Mouse (Mus musculus) C2C12 (cell line): Measurements from ENCODE around the gene Xiap.

ENCODE experiments used
- CEBPB ChIP-seq: IDR thresholded peaks from one replicate; pipeline ENCODE4 v1.6.1; 2011; ENCODE audit warnings: low read depth, mild to moderate bottlenecking, control low read depth, moderate library complexity
- CTCF ChIP-seq: IDR thresholded peaks from one replicate; pipeline ENCODE4 v1.5.1; 2011; ENCODE audit not compliant: control insufficient read depth, insufficient read depth, insufficient read length
- FOSL1 ChIP-seq: IDR thresholded peaks from one replicate; pipeline ENCODE4 v1.8.0; 2011; ENCODE audit warnings: mild to moderate bottlenecking, low read length; ENCODE audit not compliant: poor library complexity, insufficient read depth, severe bottlenecking
- MAX ChIP-seq: IDR thresholded peaks from one replicate; pipeline ENCODE4 v1.6.1; 2011; ENCODE audit warnings: mild to moderate bottlenecking, control low read depth
- MYOD1 ChIP-seq: IDR thresholded peaks from one replicate; pipeline ENCODE4 v1.6.1; 2011; ENCODE audit warnings: low read depth; ENCODE audit not compliant: control insufficient read depth, insufficient read length
- MYOG ChIP-seq: IDR thresholded peaks from one replicate; pipeline ENCODE4 v1.6.1; 2011; ENCODE audit not compliant: control insufficient read depth, insufficient read length; ENCODE audit errors: extremely low read depth
- USF1 ChIP-seq: IDR thresholded peaks from one replicate; pipeline ENCODE4 v1.6.1; 2011; ENCODE audit warnings: low read depth, mild to moderate bottlenecking, control low read depth, moderate library complexity

GRCm38 (mm10) chrX:42066771-42067170 is 7.3 kb downstream of the Xiap start:
- TF ChIP-seq MAX (no peak), CTCF (no peak), MYOG (no peak), MYOD1 (no peak), FOSL1 (no peak), USF1 (no peak), CEBPB (no peak)
